Mouse (Mus musculus) midbrain, embryonic 13.5 days (tissue): ENCODE measurements around the gene Tmem210. TPM values are rescaled to one million over a fixed set of nuclear protein-coding genes. Genes with fewer than 3 reads are reported as not detected.

Source experiments
- ATAC-seq: fragments of 200-750 bp; cut with Nextera tagmentation; 2 replicates; pipeline ENCODE4 v1.8.0; 2017; ENCODE audit warnings: mild to moderate bottlenecking, moderate TSS enrichment, moderate library complexity
- H3K27ac ChIP-seq: fragments of 300-500 bp; sonication (generic); 2 replicates; pipeline ENCODE4 v1.5.1; 2015; ENCODE audit warnings: inconsistent platforms, mild to moderate bottlenecking, moderate library complexity
- H3K27me3 ChIP-seq: fragments of 300-500 bp; sonication (generic); 2 replicates; pipeline ENCODE4 v1.6.1; 2015; ENCODE audit warnings: mild to moderate bottlenecking, inconsistent platforms
- H3K36me3 ChIP-seq: fragments of 300-500 bp; sonication (generic); 2 replicates; pipeline ENCODE4 v1.6.1; 2015; ENCODE audit warnings: mild to moderate bottlenecking, inconsistent platforms
- H3K4me1 ChIP-seq: fragments of 300-500 bp; sonication (generic); replicated peaks from 2 replicates; pipeline ENCODE4 v1.6.1; 2015; ENCODE audit warnings: inconsistent platforms
- H3K4me2 ChIP-seq: fragments of 300-500 bp; sonication (generic); replicated peaks from 2 replicates; pipeline ENCODE4 v1.6.1; 2015; ENCODE audit warnings: moderate library complexity, mild to moderate bottlenecking, inconsistent platforms
- H3K4me3 ChIP-seq: fragments of 300-500 bp; sonication (generic); replicated peaks from 2 replicates; pipeline ENCODE4 v1.5.1; 2015; ENCODE audit warnings: mild to moderate bottlenecking, inconsistent platforms
- H3K9ac ChIP-seq: fragments of 300-500 bp; sonication (generic); replicated peaks from 2 replicates; pipeline ENCODE4 v1.6.1; 2015; ENCODE audit warnings: mild to moderate bottlenecking, inconsistent platforms
- H3K9me3 ChIP-seq: fragments of 300-500 bp; sonication (generic); 2 replicates; pipeline ENCODE4 v1.6.1; 2016; ENCODE audit warnings: mild to moderate bottlenecking, inconsistent platforms
- WGBS: fragments of 180-500 bp; shearing (Covaris S2); methylation state at CpG from one replicate; pipeline ENCODE4 v1.1.7; 2015; 5-methylcytosine and 5-hydroxymethylcytosine counted together
- polyA plus RNA-seq: library from polyadenylated mRNA; unstranded; fragments of >200 nt; fragmentation: Nextera tagmentation; extraction: Ambion mirVana; gene quantifications from 2 replicates; pipeline ENCODE4 v1.2.1, GENCODE M21; 2015

The Tmem210 gene
- polyA plus RNA-seq, 1 experiment from 2014 or later: not detected

GRCm38 (mm10) chr2:25304657-25305541, 17.0 kb downstream of the Tmem210 start:
- H3K4me3 ChIP-seq: peak overlapping the region; percentile 49
- H3K36me3 ChIP-seq: no peaks in the 10 kb centered on the region; the same call in 1 of the 2 replicates
- no peaks in the 10 kb centered on the region for H3K9me3 ChIP-seq
- peaks cover 73% of the 10 kb centered on the region for H3K27me3 ChIP-seq
- peak; percentile 94 for ATAC-seq
- H3K27ac ChIP-seq: peak overlapping the region; percentile 65
- 2% methylated on average over 44 of the region's 45 CpGs for whole genome bisulfite sequencing
- peak overlapping the region; percentile 79 for H3K4me2 ChIP-seq
- peaks cover 16% of the 10 kb centered on the region for H3K4me1 ChIP-seq
- H3K9ac ChIP-seq: peak overlapping the region; percentile 70

GRCm38 (mm10) chr2:25305587-25306359, 17.8 kb downstream of the Tmem210 start:
- WGBS: 48% methylated on average over 14 of the region's 14 CpGs
- Histone ChIP-seq H3K27ac (no peak overlapping the region), H3K4me1 (peaks cover 16% of the 10 kb centered on the region), H3K9ac (peak overlapping the region; percentile 70), H3K27me3 (peaks cover 82% of the 10 kb centered on the region), H3K4me3 (peak overlapping the region; percentile 49), H3K9me3 (no peaks in the 10 kb centered on the region), H3K4me2 (peak overlapping the region; percentile 79), H3K36me3 (peaks cover 6% of the 10 kb centered on the region; the same call in 1 of the 2 replicates)
- ATAC-seq: no peak; the same call in 1 of the 2 replicates

- Histone ChIP-seq H3K4me3 (no peak overlapping the region), H3K27ac (no peak overlapping the region), H3K9ac (no peak overlapping the region), H3K9me3 (no peaks in the 10 kb centered on the region), H3K27me3 (peaks cover 99% of the 10 kb centered on the region), H3K4me1 (peaks cover 5% of the 10 kb centered on the region; the same call in 1 of the 2 replicates), H3K4me2 (no peak overlapping the region), H3K36me3 (peaks cover 17% of the 10 kb centered on the region)
- no peak for ATAC-seq
- WGBS: 58% methylated on average over 10 of the region's 10 CpGs
Observed at GRCm38 (mm10) chr2:25310180-25310579, 22.2 kb downstream of the Tmem210 start.

DNA sequence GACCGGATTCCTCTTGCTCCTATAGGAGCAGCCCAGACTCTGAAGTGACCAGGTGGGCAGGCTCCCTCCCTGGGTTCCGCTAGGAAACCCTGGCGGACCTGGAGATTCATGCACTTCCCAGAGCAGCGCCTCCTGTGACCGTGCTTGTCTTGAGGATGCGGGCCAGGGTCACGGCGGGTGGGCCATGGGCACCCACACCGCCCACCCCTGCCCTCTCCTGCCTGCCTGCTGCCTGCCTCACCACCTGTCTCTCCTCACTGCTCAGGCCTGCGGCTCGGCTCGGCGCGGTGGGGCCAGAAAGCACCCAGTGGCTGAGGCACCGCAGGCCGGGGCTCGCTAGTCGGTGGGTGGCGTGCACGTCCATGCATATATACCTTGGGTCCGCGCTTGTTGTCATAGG, 23.0 kb downstream of the Tmem210 start:
- Histone ChIP-seq H3K27me3 (peaks cover 98% of the 10 kb centered on the region), H3K4me1 (no peaks in the 10 kb centered on the region)

GRCm38 (mm10) chr2:25311491-25311891, 23.5 kb downstream of the Tmem210 start:
- Histone ChIP-seq H3K27me3 (peaks cover 98% of the 10 kb centered on the region), H3K4me2 (no peak overlapping the region), H3K4me1 (no peaks in the 10 kb centered on the region), H3K9me3 (no peaks in the 10 kb centered on the region), H3K9ac (no peak overlapping the region), H3K36me3 (peaks cover 17% of the 10 kb centered on the region), H3K4me3 (no peak overlapping the region), H3K27ac (no peak overlapping the region)
- 8% methylated on average over 11 of the region's 11 CpGs for WGBS
- ATAC-seq: no peak

More for the DNA sequence above, 23.0 kb downstream of the Tmem210 start:
- H3K4me2 ChIP-seq: no peak overlapping the region
- H3K27ac ChIP-seq: no peak overlapping the region
- 3% methylated on average over 22 of the region's 22 CpGs for WGBS
- ATAC-seq: no peak
- no peak overlapping the region for H3K9ac ChIP-seq
- H3K9me3 ChIP-seq: no peaks in the 10 kb centered on the region
- H3K4me3 ChIP-seq: no peak overlapping the region
- H3K36me3 ChIP-seq: peaks cover 17% of the 10 kb centered on the region

- peak; percentile 72 for ATAC-seq
- Histone ChIP-seq H3K36me3 (peaks cover 1% of the 10 kb centered on the region; the same call in 1 of the 2 replicates), H3K4me1 (peaks cover 20% of the 10 kb centered on the region), H3K4me3 (peak overlapping the region; percentile 55), H3K9me3 (no peaks in the 10 kb centered on the region), H3K9ac (peak overlapping the region; percentile 69), H3K27me3 (peaks cover 87% of the 10 kb centered on the region), H3K4me2 (peak overlapping the region; percentile 69), H3K27ac (peak overlapping the region; percentile 70)
- 7% methylated on average over 31 of the region's 31 CpGs for WGBS
Observed at GRCm38 (mm10) chr2:25318119-25318966, 30.4 kb downstream of the Tmem210 start.

GRCm38 (mm10) chr2:25318971-25319773, 31.2 kb downstream of the Tmem210 start, which contains the start of gene Grin1:
Gene Grin1, minus strand, starts transcription at chr2:25319187.
- Histone ChIP-seq H3K9ac (peak within 1 kb of the TSS; percentile 69), H3K36me3 (no peaks in the 10 kb centered on the region), H3K4me2 (peak within 1 kb of the TSS; percentile 69), H3K4me3 (peak within 1 kb of the TSS; percentile 55), H3K27me3 (peaks cover 79% of the 10 kb centered on the region), H3K27ac (peak within 1 kb of the TSS; percentile 70), H3K9me3 (no peaks in the 10 kb centered on the region), H3K4me1 (peaks cover 20% of the 10 kb centered on the region)
- ATAC-seq: peak; percentile 85
- 9% methylated on average over 57 of the region's 58 CpGs for WGBS

DNA sequence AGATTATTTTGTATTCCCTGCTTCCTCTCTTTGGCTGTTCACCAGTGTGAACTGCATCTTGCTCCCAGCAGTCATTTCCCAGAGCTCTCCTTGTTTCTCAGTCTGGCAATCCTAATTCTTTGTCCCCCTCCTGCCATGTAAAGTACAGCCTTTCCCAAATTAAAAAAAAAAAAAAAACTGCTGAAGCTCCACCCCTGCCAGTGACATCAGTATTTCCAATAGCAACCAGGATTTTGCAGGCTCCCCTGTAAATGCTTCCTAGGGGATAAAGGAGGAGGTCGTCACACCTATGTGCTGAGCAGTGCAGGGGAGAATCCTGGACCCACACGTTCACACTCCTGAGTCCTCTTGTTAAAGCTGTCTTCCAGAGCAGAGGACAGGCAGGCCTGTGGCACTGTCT, 32.1 kb downstream of the Tmem210 start:
- Histone ChIP-seq H3K4me2 (no peak overlapping the region), H3K36me3 (no peaks in the 10 kb centered on the region), H3K27ac (no peak overlapping the region), H3K27me3 (peaks cover 75% of the 10 kb centered on the region), H3K9me3 (no peaks in the 10 kb centered on the region), H3K4me1 (peaks cover 20% of the 10 kb centered on the region), H3K4me3 (no peak overlapping the region), H3K9ac (no peak overlapping the region)
- 45% methylated on average over 2 of the region's 2 CpGs for WGBS
- ATAC-seq: no peak

GRCm38 (mm10) chr2:25326036-25326435, 38.1 kb downstream of the Tmem210 start:
- H3K9me3 ChIP-seq: no peaks in the 10 kb centered on the region
- WGBS: 78% methylated on average over 2 of the region's 2 CpGs
- no peak for ATAC-seq

GRCm38 (mm10) chr2:25328440-25328839, 40.5 kb downstream of the Tmem210 start:
- Histone ChIP-seq H3K4me3 (no peak overlapping the region), H3K9ac (no peak overlapping the region), H3K4me2 (no peak overlapping the region), H3K4me1 (peaks cover 13% of the 10 kb centered on the region), H3K27ac (no peak overlapping the region), H3K36me3 (no peaks in the 10 kb centered on the region), H3K9me3 (no peaks in the 10 kb centered on the region), H3K27me3 (peaks cover 8% of the 10 kb centered on the region; the same call in 1 of the 2 replicates)
- WGBS: 37% methylated on average over 7 of the region's 7 CpGs
- ATAC-seq: no peak

More at GRCm38 (mm10) chr2:25326036-25326435, 38.1 kb downstream of the Tmem210 start:
- peaks cover under 1% of the 10 kb centered on the region for H3K4me1 ChIP-seq
- H3K4me3 ChIP-seq: no peak overlapping the region
- H3K9ac ChIP-seq: no peak overlapping the region
- no peak overlapping the region for H3K4me2 ChIP-seq
- H3K36me3 ChIP-seq: no peaks in the 10 kb centered on the region
- H3K27me3 ChIP-seq: peaks cover 21% of the 10 kb centered on the region
- H3K27ac ChIP-seq: no peak overlapping the region
